Mouse (Mus musculus): ENCODE measurements around the gene Shisa5. TPM values are rescaled to one million over a fixed set of nuclear protein-coding genes. Genes with fewer than 3 reads are reported as not detected.

Gene Shisa5
- polyA plus RNA-seq, 1 experiment from 2014 or later = 68.4 TPM

DNA sequence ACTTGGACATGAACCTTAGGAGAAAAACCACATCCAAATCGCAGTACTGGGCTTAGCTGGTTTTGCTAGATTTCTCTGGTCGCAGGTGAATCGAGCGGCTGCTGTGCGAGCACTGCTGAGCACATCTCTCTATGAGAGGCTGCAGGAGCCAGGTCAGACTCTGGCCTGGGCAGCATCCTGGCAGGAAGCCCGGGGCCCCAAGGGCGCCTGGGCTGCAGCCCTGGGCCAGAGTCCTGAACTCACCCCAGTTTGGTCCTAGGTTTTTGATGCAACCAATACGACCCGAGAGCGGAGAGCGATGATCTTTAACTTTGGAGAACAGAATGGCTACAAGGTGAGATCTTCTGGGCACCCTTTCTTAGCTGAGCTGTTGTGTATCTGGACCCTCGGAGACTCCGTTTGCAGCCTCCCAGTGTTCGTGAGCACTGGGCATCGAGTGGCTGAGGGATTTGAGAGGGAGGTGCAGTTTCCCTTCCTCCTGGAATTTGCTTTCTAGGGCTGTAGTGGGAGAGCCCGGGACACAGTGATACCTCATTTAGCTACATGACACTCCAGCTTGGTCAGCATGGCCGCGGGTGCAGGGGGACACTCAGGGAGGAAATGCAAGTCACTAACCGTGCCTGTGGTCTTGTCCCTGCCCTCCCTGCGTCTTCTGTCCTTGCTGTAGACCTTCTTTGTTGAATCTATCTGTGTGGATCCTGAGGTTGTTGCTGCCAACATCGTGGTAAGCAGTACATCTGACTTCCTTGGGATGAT, 31.2 kb upstream of the Shisa5 start:
- H3K4me3 ChIP-seq = no peak overlapping the region
- WGBS = 88% methylated on average over 21 of the region's 21 CpGs
- peaks cover 13% of the 10 kb centered on the region; the same call in 1 of the 2 replicates for H3K36me3 ChIP-seq (replicated peaks)
- no peak overlapping the region for H3K9ac ChIP-seq
- no peak overlapping the region for H3K4me2 ChIP-seq
- H3K4me1 ChIP-seq = no peaks in the 10 kb centered on the region
- no peak for ATAC-seq (replicated peaks)
- no peaks in the 10 kb centered on the region for H3K27me3 ChIP-seq (replicated peaks)
- no peaks in the 10 kb centered on the region for H3K9me3 ChIP-seq
- H3K27ac ChIP-seq = no peak overlapping the region

GRCm38 (mm10) chr9:109008081-109008480, 30.3 kb upstream of the Shisa5 start:
- peaks cover 13% of the 10 kb centered on the region; the same call in 1 of the 2 replicates for H3K36me3 ChIP-seq (replicated peaks)
- H3K9ac ChIP-seq = no peak overlapping the region
- 81% methylated on average over 9 of the region's 9 CpGs for WGBS

GRCm38 (mm10) chr9:109008994-109009635, 29.2 kb upstream of the Shisa5 start:
- no peak overlapping the region for H3K9ac ChIP-seq
- H3K4me1 ChIP-seq = no peaks in the 10 kb centered on the region
- no peak overlapping the region for H3K4me2 ChIP-seq
- no peaks in the 10 kb centered on the region for H3K27me3 ChIP-seq (replicated peaks)
- no peak for ATAC-seq (replicated peaks)
- no peak overlapping the region for H3K27ac ChIP-seq
- H3K36me3 ChIP-seq (replicated peaks) = peaks cover 17% of the 10 kb centered on the region; the same call in 1 of the 2 replicates
- no peak overlapping the region for H3K4me3 ChIP-seq
- H3K9me3 ChIP-seq = no peaks in the 10 kb centered on the region
- 76% methylated on average over 10 of the region's 10 CpGs for WGBS

More at GRCm38 (mm10) chr9:109008081-109008480, 30.3 kb upstream of the Shisa5 start:
- H3K4me2 ChIP-seq = no peak overlapping the region
- H3K27ac ChIP-seq = no peak overlapping the region
- no peaks in the 10 kb centered on the region for H3K27me3 ChIP-seq (replicated peaks)
- no peak for ATAC-seq (replicated peaks)
- no peaks in the 10 kb centered on the region for H3K9me3 ChIP-seq
- no peak overlapping the region for H3K4me3 ChIP-seq
- H3K4me1 ChIP-seq = no peaks in the 10 kb centered on the region

GRCm38 (mm10) chr9:109009636-109010315, 28.6 kb upstream of the Shisa5 start:
- no peak overlapping the region for H3K9ac ChIP-seq
- ATAC-seq (replicated peaks) = no peak
- whole genome bisulfite sequencing = 70% methylated on average over 17 of the region's 17 CpGs

DNA sequence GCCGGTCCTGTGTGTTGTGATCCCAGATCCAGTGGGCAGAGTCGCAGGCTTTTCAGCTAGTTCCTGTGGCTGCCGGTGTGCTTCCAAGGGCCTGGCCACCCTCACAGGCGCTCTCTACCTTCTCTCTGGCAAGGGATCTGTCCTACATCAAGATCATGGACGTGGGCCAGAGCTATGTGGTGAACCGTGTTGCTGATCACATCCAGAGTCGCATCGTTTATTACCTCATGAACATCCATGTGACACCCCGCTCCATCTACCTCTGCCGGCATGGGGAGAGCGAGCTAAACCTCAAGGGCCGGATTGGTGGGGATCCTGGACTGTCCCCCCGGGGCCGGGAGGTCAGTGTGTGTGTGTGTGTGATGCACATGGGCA, 28.1 kb upstream of the Shisa5 start:
- no peak for ATAC-seq (replicated peaks)
- Histone ChIP-seq H3K36me3 (replicated peaks) (peaks cover 17% of the 10 kb centered on the region; the same call in 1 of the 2 replicates), H3K9me3 (no peaks in the 10 kb centered on the region), H3K27ac (no peak overlapping the region), H3K27me3 (replicated peaks) (no peaks in the 10 kb centered on the region), H3K4me1 (no peaks in the 10 kb centered on the region), H3K9ac (no peak overlapping the region), H3K4me2 (no peak overlapping the region), H3K4me3 (no peak overlapping the region)
- WGBS = 92% methylated on average over 14 of the region's 14 CpGs

More at GRCm38 (mm10) chr9:109009636-109010315, 28.6 kb upstream of the Shisa5 start:
- Histone ChIP-seq H3K27ac (no peak overlapping the region), H3K4me1 (no peaks in the 10 kb centered on the region), H3K9me3 (no peaks in the 10 kb centered on the region), H3K36me3 (replicated peaks) (peaks cover 17% of the 10 kb centered on the region; the same call in 1 of the 2 replicates), H3K27me3 (replicated peaks) (no peaks in the 10 kb centered on the region), H3K4me3 (no peak overlapping the region), H3K4me2 (no peak overlapping the region)

DNA sequence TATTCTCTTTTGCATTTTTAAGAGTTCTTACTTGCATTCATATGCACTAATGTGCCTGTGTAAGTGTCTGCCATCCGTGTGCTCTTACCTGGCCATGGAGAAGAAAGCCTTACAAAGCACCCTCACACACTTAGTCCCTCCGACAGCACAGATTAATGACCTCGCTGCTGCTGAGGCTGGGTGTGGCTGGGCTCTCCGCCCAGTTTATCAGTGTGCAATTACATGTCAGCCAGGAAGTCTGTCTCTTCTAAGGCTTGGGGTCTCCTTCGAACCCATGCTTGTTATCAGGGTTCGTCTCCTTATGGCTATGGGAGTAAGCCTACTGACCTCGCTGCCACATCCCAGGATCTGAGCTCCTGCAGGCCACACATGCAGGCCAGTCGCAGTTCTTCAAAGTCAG, 23.0 kb upstream of the Shisa5 start:
- Histone ChIP-seq H3K4me1 (no peaks in the 10 kb centered on the region), H3K36me3 (replicated peaks) (peaks cover 9% of the 10 kb centered on the region; the same call in 1 of the 2 replicates), H3K27ac (no peak overlapping the region), H3K4me3 (no peak overlapping the region), H3K9ac (no peak overlapping the region), H3K27me3 (replicated peaks) (no peaks in the 10 kb centered on the region), H3K9me3 (no peaks in the 10 kb centered on the region), H3K4me2 (no peak overlapping the region)
- whole genome bisulfite sequencing = 80% methylated on average over 8 of the region's 8 CpGs
- no peak for ATAC-seq (replicated peaks)

GRCm38 (mm10) chr9:109016973-109017604, 21.3 kb upstream of the Shisa5 start:
- no peaks in the 10 kb centered on the region for H3K9me3 ChIP-seq
- no peaks in the 10 kb centered on the region for H3K27me3 ChIP-seq (replicated peaks)
- no peak overlapping the region for H3K4me2 ChIP-seq
- peaks cover 3% of the 10 kb centered on the region; the same call in 1 of the 2 replicates for H3K36me3 ChIP-seq (replicated peaks)
- no peaks in the 10 kb centered on the region for H3K4me1 ChIP-seq
- H3K9ac ChIP-seq = no peak overlapping the region
- H3K4me3 ChIP-seq = no peak overlapping the region
- no peak for ATAC-seq (replicated peaks)
- no peak overlapping the region for H3K27ac ChIP-seq
- 75% methylated on average over 11 of the region's 11 CpGs for WGBS

- Histone ChIP-seq H3K9me3 (no peaks in the 10 kb centered on the region), H3K4me2 (no peak overlapping the region), H3K27ac (no peak overlapping the region), H3K27me3 (replicated peaks) (no peaks in the 10 kb centered on the region), H3K36me3 (replicated peaks) (peaks cover 8% of the 10 kb centered on the region; the same call in 1 of the 2 replicates), H3K4me1 (no peaks in the 10 kb centered on the region), H3K9ac (no peak overlapping the region), H3K4me3 (no peak overlapping the region)
- 85% methylated on average over 4 of the region's 4 CpGs for WGBS
- ATAC-seq (replicated peaks) = no peak
Observed at GRCm38 (mm10) chr9:109021428-109021827, 16.9 kb upstream of the Shisa5 start.

DNA sequence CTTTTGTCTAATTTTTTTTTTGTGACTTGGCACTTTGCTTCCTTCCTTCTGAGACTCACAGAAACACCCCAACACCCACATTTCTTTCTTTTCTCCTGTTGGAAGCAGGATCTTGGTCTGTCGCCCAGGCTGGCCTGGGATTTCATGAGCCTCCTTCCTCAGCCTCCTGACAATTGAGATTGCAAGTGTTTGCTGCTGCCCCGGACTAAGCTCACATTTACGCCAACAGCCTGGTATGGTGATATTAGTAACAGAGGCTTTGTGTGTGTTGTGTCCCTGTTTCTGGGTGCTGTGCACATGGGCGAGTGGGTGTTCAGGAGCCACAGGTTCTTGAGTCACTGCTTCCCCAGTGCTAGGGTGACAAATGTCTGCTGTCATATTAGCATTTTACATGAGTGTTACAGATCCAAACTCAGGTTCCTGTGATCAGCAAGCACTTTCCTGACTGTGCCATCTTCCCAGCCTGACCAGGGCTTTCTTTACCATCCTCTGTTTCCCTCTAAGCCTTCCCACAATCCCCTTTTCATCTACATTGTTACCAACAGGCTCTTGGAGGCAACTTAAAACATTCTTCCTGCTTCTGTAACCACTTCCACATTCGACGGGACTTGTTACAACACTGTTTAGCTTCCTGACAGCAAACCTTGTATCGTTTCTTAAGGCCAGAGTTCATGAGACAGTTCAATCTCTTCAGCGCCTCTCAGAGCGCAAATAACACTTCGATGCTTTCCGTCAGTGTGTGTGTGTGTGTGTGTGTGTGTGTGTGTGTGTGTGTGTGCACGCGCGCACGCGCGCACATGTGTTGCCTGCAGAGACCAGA, 15.3 kb upstream of the Shisa5 start:
- Histone ChIP-seq H3K4me1 (no peaks in the 10 kb centered on the region), H3K27me3 (replicated peaks) (no peaks in the 10 kb centered on the region), H3K4me3 (no peak overlapping the region), H3K9ac (no peak overlapping the region), H3K36me3 (replicated peaks) (peaks cover 9% of the 10 kb centered on the region; the same call in 1 of the 2 replicates), H3K9me3 (no peaks in the 10 kb centered on the region), H3K4me2 (no peak overlapping the region), H3K27ac (no peak overlapping the region)
- no peak for ATAC-seq (replicated peaks)
- 85% methylated on average over 17 of the region's 17 CpGs for WGBS

DNA sequence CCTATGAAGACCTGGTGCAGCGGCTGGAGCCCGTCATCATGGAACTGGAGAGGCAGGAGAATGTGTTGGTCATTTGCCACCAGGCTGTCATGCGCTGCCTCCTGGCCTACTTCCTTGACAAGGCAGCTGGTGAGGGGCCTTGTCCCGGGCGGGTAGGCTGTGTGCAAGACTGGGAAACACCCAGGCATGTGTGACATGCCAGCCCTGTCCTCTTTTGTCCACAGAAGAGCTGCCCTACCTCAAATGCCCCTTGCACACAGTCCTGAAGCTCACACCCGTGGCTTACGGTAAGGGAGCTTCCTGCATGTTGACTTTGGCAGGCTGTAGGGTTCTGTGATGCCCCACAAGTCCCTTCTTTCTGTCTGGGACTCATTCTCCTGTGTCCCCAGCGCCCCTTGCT, 10.8 kb upstream of the Shisa5 start:
- Histone ChIP-seq H3K27me3 (replicated peaks) (no peaks in the 10 kb centered on the region), H3K9ac (no peak overlapping the region), H3K4me2 (no peak overlapping the region), H3K4me1 (no peaks in the 10 kb centered on the region), H3K9me3 (no peaks in the 10 kb centered on the region), H3K27ac (no peak overlapping the region), H3K36me3 (replicated peaks) (peaks cover 9% of the 10 kb centered on the region), H3K4me3 (no peak overlapping the region)
- ATAC-seq (replicated peaks) = no peak
- 85% methylated on average over 8 of the region's 8 CpGs for WGBS

GRCm38 (mm10) chr9:109028421-109028820, 9.9 kb upstream of the Shisa5 start:
- peaks cover 9% of the 10 kb centered on the region for H3K36me3 ChIP-seq (replicated peaks)

More at GRCm38 (mm10) chr9:109028421-109028820, 9.9 kb upstream of the Shisa5 start:
- Histone ChIP-seq H3K9me3 (no peaks in the 10 kb centered on the region), H3K4me1 (no peaks in the 10 kb centered on the region), H3K27ac (no peak overlapping the region), H3K9ac (no peak overlapping the region), H3K4me3 (no peak overlapping the region), H3K27me3 (replicated peaks) (no peaks in the 10 kb centered on the region), H3K4me2 (no peak overlapping the region)
- ATAC-seq (replicated peaks) = no peak
- 90% methylated on average over 3 of the region's 3 CpGs for WGBS

All from midbrain, embryonic 15.5 days (tissue).